Mouse (Mus musculus) embryonic facial prominence, embryonic 14.5 days (tissue): ENCODE measurements at regions not wholly inside any gene's neighbourhood (a gene's known extent, or its start where the extent isn't known, plus 50 kb on each side); places are given as distances from the start of the nearest gene placed in this dataset.
A peak's percentile ranks its signal among the peaks of the same experiment; 100 is the strongest.

ENCODE experiments used
- ATAC-seq: fragments of 200-750 bp; cut with Nextera tagmentation; 2 replicates; pipeline ENCODE4 v1.8.0; 2017; ENCODE audit warnings: low read depth, moderate number of reproducible peaks, moderate TSS enrichment
- DNase-seq: peaks from one replicate; pipeline ENCODE4 v3.0.0-alpha.2; 2015; ENCODE audit warnings: low spot score
- H3K27ac ChIP-seq: fragments of 300-500 bp; sonication (generic); replicated peaks from 2 replicates; pipeline ENCODE4 v1.5.1; 2014; ENCODE audit warnings: low read depth, mild to moderate bottlenecking, low read length, moderate library complexity
- H3K27me3 ChIP-seq: fragments of 300-500 bp; sonication (generic); replicated peaks from 2 replicates; pipeline ENCODE4 v1.6.1; 2014; ENCODE audit warnings: low read length; ENCODE audit not compliant: control insufficient read depth, insufficient read depth
- H3K36me3 ChIP-seq: fragments of 300-500 bp; sonication (generic); 2 replicates; pipeline ENCODE4 v1.6.1; 2014; ENCODE audit warnings: low read length, mixed read lengths; ENCODE audit not compliant: control insufficient read depth, insufficient read depth
- H3K4me1 ChIP-seq: fragments of 300-500 bp; sonication (generic); 2 replicates; pipeline ENCODE4 v1.6.1; 2014; ENCODE audit warnings: antibody characterized with exemption, low read length; ENCODE audit not compliant: control insufficient read depth, insufficient read depth
- H3K4me2 ChIP-seq: fragments of 300-500 bp; sonication (generic); 2 replicates; pipeline ENCODE4 v1.6.1; 2014; ENCODE audit warnings: low read depth, mild to moderate bottlenecking, low read length, moderate library complexity, mixed read lengths
- H3K4me3 ChIP-seq: fragments of 300-500 bp; sonication (generic); 2 replicates; pipeline ENCODE4 v1.5.1; 2014; ENCODE audit warnings: low read depth, mild to moderate bottlenecking, low read length
- H3K9ac ChIP-seq: fragments of 300-500 bp; sonication (generic); 2 replicates; pipeline ENCODE4 v1.6.1; 2014; ENCODE audit warnings: low read depth, mild to moderate bottlenecking, low read length, moderate library complexity, mixed read lengths
- H3K9me3 ChIP-seq: fragments of 300-500 bp; sonication (generic); 2 replicates; pipeline ENCODE4 v1.6.1; 2016; ENCODE audit warnings: low read length; ENCODE audit not compliant: control insufficient read depth
- WGBS: fragments of 180-500 bp; shearing (Covaris S2); extraction: QIAGEN DNeasy Blood & Tissue Kit; methylation state at CpG from one replicate; pipeline ENCODE4 v1.1.7; 2014; 5-methylcytosine and 5-hydroxymethylcytosine counted together

DNA sequence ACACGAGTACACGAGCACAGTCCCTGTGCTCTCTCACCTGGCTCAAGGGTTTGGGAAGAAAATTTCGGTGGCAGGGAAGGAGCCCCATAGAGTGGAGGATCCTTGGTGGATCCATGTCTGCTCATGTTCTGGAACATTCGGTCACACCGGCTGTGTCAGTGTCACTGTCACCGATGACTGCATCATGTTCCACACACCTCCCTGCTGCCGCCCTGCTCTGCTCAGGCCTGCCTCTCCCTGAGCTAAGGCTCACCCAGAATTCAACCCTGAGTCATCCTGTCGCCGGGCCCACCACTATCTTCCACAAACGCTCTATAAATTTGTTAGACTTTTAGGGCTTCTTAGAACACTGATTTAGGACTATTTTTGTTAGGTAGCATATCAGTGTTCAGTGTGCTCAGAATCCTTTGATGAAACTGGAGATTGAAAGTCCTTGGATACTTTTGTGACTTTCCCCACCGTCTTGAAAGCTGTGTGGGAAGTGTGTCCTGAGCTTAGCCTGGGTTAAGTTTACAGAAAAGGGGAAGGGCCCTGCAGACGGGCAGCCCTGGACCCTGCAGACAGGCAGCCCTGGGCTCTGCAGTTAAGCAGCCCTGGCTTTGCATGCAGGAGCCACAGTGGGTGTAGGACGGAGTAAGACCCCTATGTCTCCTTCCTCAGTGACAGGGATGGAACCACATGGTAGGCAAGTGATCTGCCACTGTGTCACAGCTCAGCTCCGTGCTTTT is 126.9 kb downstream of the Zfp281 start:
- WGBS: 80% methylated on average over 14 of the region's 14 CpGs
- ATAC-seq: no peak

DNA sequence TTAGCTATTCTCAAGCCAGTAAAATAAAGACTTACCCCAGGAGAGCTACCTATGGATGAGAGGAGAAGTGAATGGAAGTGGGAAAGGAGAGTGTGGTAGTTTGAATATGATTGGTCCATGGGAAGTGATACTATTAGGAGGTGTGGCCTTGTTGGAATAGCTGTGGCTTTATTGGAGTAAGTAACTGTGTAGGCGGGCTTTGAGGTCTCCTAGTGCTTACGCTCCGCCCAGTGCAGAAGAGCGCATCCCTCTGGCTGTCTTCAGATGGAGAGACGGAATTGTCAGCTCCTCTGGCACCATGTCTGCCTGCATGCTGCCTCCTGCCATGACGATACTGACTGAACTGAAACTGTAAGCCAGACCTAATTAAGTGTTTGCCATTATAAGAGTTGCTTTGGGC is 129.6 kb downstream of the Zfp281 start:
- DNase-seq (no peak), ATAC-seq (no peak)
- Histone ChIP-seq H3K4me2 (no peak overlapping the region), H3K9me3 (no peaks in the 10 kb centered on the region), H3K4me3 (no peak overlapping the region), H3K27me3 (no peaks in the 10 kb centered on the region), H3K4me1 (no peaks in the 10 kb centered on the region), H3K9ac (no peak overlapping the region), H3K36me3 (no peaks in the 10 kb centered on the region), H3K27ac (no peak overlapping the region)
- WGBS: 93% methylated on average over 6 of the region's 6 CpGs

More for the DNA sequence above, 126.9 kb downstream of the Zfp281 start:
- H3K9ac ChIP-seq: no peak overlapping the region
- no peaks in the 10 kb centered on the region for H3K4me1 ChIP-seq
- no peaks in the 10 kb centered on the region for H3K36me3 ChIP-seq
- H3K27me3 ChIP-seq: no peaks in the 10 kb centered on the region
- no peak overlapping the region for H3K4me2 ChIP-seq
- H3K4me3 ChIP-seq: no peak overlapping the region
- DNase-seq: no peak
- no peak overlapping the region for H3K27ac ChIP-seq
- H3K9me3 ChIP-seq: no peaks in the 10 kb centered on the region

DNA sequence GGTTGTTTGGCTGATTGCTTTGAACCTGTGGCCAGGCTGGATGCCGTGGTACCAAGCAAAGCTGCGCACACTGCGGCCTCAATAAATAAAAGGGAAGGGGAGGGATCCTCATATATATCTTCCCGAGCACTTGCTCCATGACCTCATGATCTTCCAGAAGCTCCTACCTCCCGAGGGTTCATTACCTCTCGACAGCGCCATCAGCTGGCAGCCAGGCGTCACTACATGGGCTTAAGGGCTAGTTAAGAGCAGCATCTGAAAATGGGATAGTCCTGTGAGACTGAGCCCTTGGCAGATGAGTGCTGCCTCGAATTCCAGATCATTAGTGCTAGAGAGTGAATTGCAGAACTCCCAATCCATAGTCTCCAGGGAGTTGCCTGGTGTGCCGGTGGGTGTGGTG is 134.0 kb downstream of the Zfp281 start:
- DNase-seq (no peak), ATAC-seq (no peak)
- Histone ChIP-seq H3K36me3 (no peaks in the 10 kb centered on the region), H3K27ac (no peak overlapping the region), H3K4me2 (no peak overlapping the region), H3K4me1 (no peaks in the 10 kb centered on the region), H3K9ac (no peak overlapping the region), H3K27me3 (no peaks in the 10 kb centered on the region), H3K4me3 (no peak overlapping the region), H3K9me3 (no peaks in the 10 kb centered on the region)
- WGBS: 62% methylated on average over 10 of the region's 10 CpGs

DNA sequence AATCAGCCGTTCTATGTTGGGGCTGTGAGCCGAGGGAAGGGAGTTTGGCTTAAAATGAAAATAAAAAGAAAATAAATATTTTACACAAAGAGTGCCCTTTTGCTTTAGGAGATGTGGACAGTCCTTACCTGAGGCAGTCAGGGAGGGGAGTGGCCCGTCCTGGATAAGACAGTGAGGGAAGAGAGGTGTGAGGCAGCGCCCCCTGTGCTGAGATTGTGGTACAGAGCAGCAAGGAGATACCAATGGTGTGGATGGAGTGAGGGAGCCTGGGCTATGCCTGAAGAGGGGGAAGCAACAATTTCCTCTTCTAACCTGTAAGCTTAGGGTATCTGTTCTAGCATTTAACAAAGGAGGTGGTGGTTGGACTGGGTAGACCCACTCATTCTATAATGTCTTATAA is 134.5 kb downstream of the Zfp281 start:
- DNase-seq: no peak
- ATAC-seq: no peak
- Histone ChIP-seq H3K4me3 (no peak overlapping the region), H3K9me3 (no peaks in the 10 kb centered on the region), H3K4me1 (no peaks in the 10 kb centered on the region), H3K36me3 (no peaks in the 10 kb centered on the region), H3K27ac (no peak overlapping the region), H3K9ac (no peak overlapping the region), H3K4me2 (no peak overlapping the region), H3K27me3 (no peaks in the 10 kb centered on the region)
- WGBS: 62% methylated on average over 4 of the region's 4 CpGs

DNA sequence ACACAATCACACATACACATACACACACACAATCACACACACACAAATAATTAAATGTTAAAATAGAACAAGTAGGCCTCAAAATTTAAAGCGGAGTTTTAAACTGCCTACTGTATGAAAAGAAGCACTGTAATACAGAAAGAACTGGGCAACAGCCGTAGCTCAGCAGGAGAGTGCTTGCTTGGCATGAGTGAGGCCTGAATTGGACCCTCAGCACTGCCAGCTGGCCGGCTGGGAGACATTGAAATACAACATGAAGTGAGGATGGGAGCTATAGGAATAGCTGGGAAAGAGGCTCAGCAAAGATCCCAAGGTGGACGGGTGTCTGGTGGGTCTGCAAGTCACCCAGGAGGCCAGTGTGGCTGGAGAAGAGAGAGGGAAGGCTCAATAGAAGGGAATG is 136.8 kb downstream of the Zfp281 start:
- no peak overlapping the region for H3K9ac ChIP-seq
- 88% methylated on average over 4 of the region's 4 CpGs for WGBS
- ATAC-seq (no peak), DNase-seq (no peak)
- H3K4me3 ChIP-seq: no peak overlapping the region
- no peak overlapping the region for H3K27ac ChIP-seq
- no peaks in the 10 kb centered on the region for H3K9me3 ChIP-seq
- no peaks in the 10 kb centered on the region for H3K36me3 ChIP-seq
- no peaks in the 10 kb centered on the region for H3K27me3 ChIP-seq
- H3K4me1 ChIP-seq: no peaks in the 10 kb centered on the region
- no peak overlapping the region for H3K4me2 ChIP-seq

DNA sequence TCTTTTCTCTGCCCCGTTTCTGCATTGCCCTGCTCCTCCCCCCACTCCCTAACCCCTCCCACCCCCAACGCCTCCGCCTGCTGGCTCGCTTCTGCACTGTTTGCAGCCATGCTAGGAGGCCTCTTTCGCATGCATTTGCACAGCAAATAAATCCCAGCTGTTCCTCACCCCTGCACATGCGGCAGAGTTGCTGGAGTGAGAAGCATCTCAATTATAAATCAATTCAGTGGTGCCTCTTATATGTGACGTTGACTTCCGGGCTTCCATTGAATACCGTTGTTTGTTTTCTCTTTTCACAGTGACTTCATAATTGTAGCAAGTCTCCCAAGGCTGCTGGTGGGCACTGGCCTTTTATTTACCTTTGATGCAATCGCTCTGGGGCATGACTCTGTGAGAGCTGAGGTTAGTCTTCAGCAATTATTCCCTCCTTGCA is 144.3 kb downstream of the Zfp281 start:
- DNase-seq (peak; percentile 91), ATAC-seq (peak; percentile 80)
- Histone ChIP-seq H3K4me2 (peak overlapping the region; percentile 28), H3K36me3 (no peaks in the 10 kb centered on the region), H3K27ac (peak overlapping the region; percentile 28; the same call in 1 of the 2 replicates), H3K4me1 (peaks cover 12% of the 10 kb centered on the region; the same call in 1 of the 2 replicates), H3K27me3 (no peaks in the 10 kb centered on the region), H3K4me3 (no peak overlapping the region), H3K9me3 (peaks cover 6% of the 10 kb centered on the region), H3K9ac (no peak overlapping the region)
- WGBS: 3% methylated on average over 10 of the region's 10 CpGs

DNA sequence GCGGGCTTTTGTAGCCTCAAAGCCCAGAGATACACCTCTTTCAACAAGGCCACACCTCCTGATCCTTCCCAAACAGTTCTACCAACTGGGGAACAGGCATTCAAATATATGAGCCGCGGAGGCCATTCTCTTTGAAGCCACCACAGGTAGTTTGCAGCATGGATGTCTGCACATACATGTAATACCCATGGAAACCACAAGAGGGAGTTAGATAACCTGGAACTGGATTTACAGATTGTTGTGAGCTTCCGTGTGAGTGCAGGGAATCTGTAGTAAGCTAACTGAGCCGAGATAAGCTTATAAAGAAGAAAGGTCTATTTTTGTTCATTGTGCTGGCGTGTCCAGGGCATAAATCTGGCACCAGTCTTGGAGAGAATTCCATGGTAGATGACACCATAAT is 149.0 kb downstream of the Zfp281 start:
- Histone ChIP-seq H3K4me3 (no peak overlapping the region), H3K27ac (no peak overlapping the region), H3K9me3 (peaks cover 6% of the 10 kb centered on the region), H3K9ac (no peak overlapping the region), H3K36me3 (no peaks in the 10 kb centered on the region), H3K4me1 (peaks cover 6% of the 10 kb centered on the region; the same call in 1 of the 2 replicates), H3K27me3 (no peaks in the 10 kb centered on the region), H3K4me2 (no peak overlapping the region)
- DNase-seq: no peak
- no peak for ATAC-seq
- 86% methylated on average over 6 of the region's 6 CpGs for WGBS

DNA sequence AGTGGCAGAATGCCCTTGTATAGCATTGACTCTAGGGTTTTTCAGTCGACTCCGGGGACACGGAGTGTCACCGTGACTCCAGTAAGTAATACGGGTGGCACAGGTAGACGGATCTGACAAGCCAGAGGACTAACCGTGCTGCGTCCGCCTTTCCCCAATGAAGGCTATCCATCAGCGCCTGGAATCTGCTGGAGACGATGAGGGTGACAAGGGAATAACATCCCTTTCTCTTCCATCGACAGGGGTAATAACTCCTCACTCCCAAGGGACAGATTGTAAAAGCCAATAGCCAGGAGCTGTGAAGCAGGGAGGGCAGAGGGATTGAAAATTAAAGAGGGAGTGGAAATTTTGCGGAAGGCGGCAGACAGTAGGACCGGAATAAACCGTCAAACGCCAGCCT is 151.5 kb downstream of the Zfp281 start:
- Histone ChIP-seq H3K9ac (no peak overlapping the region), H3K4me1 (no peaks in the 10 kb centered on the region), H3K27me3 (no peaks in the 10 kb centered on the region), H3K4me2 (no peak overlapping the region), H3K9me3 (peaks cover 6% of the 10 kb centered on the region), H3K27ac (no peak overlapping the region), H3K36me3 (no peaks in the 10 kb centered on the region), H3K4me3 (no peak overlapping the region)
- DNase-seq: no peak
- no peak for ATAC-seq
- 72% methylated on average over 17 of the region's 17 CpGs for WGBS
